Mouse (Mus musculus) Patski (cell line): ENCODE results near the gene Klrb1c. TPM values are rescaled to one million over a fixed set of nuclear protein-coding genes. Genes with fewer than 3 reads are reported as not detected.
"Not testable (repeated sequence)": the region's sequence is repeated elsewhere in the genome, so short reads cannot be mapped to it uniquely, and the experiment has no call there.

Experiments used
- ATAC-seq: fragments of 100-300 bp; one replicate; pipeline ENCODE4 v1.8.0; 2021
- CTCF ChIA-PET: fragments of 350-600 bp; sonication (Branson Sonifier 250); formaldehyde crosslinking; loops from one replicate; lab custom pipeline; 2022; ENCODE audit warnings: inconsistent platforms; lab: Charles Lee
- POLR2A ChIA-PET: fragments of 350-600 bp; sonication (Branson Sonifier 250); formaldehyde crosslinking; loops from one replicate; lab custom pipeline; 2022; ENCODE audit warnings: antibody characterized with exemption, inconsistent platforms; lab: Charles Lee
- DNase-seq: peaks from one replicate; pipeline ENCODE4 v3.0.0-alpha.2; 2011; ENCODE audit warnings: low read depth, low spot score
- H3K27me3 ChIP-seq: fragments of 371-371 bp; one replicate; pipeline ENCODE4 v1.5.1; 2021
- CTCF ChIP-seq: fragments of 100-300 bp; IDR thresholded peaks from one replicate; pipeline ENCODE4 v1.5.1; 2021
- in situ Hi-C: fragments of 300-500 bp; cut with MboI; formaldehyde crosslinking; loops from 3 replicates; pipeline ENCODE4 v1.11.1; 2018; ENCODE audit warnings: low pct_unique_long_range_greater_than_20kb, mixed read lengths
- polyA plus RNA-seq: library from polyadenylated mRNA; unstranded; gene quantifications from one replicate; pipeline ENCODE4 v1.2.3, GENCODE M21; 2021

Klrb1c gene
- polyA plus RNA-seq, 1 experiment from 2014 or later = not detected

GRCm38 (mm10) chr6:128797936-128798771 lies 9.1 kb upstream of the Klrb1c start:
- ATAC-seq = no peak
- H3K27me3 ChIP-seq = no peaks in the 10 kb centered on the region
- CTCF ChIA-PET = no interaction called here
- in situ Hi-C loops = loop anchor here (5.0 kb wide), 1 partner anchor 36 kb away; no protein-coding TSS in a partner anchor
- POLR2A ChIA-PET = no interaction called here
- DNase-seq = no peak
- no peak for TF ChIP-seq CTCF

- in situ Hi-C loops = loop anchor here (5.0 kb wide), 1 partner anchor 35 kb away; no protein-coding TSS in a partner anchor
- ChIA-PET CTCF (no interaction called here), POLR2A (no interaction called here)
- ATAC-seq (no peak), DNase-seq (no peak)
- H3K27me3 ChIP-seq = no peaks in the 10 kb centered on the region
- TF ChIP-seq CTCF = no peak
Observed at GRCm38 (mm10) chr6:128797185-128797905, 8.3 kb upstream of the Klrb1c start.

GRCm38 (mm10) chr6:128796321-128796955 lies 7.4 kb upstream of the Klrb1c start:
- in situ Hi-C loops = loop anchor here (5.0 kb wide), 1 partner anchor 34 kb away; no protein-coding TSS in a partner anchor
- no peak for TF ChIP-seq CTCF
- CTCF ChIA-PET = no interaction called here
- DNase-seq (no peak), ATAC-seq (no peak)
- POLR2A ChIA-PET = no interaction called here
- H3K27me3 ChIP-seq = no peaks in the 10 kb centered on the region

- ATAC-seq (no peak), DNase-seq (no peak)
- no peak for TF ChIP-seq CTCF
- POLR2A ChIA-PET = no interaction called here
- in situ Hi-C loops = loop anchor here (5.0 kb wide), 1 partner anchor 166 kb away; no protein-coding TSS in a partner anchor
- CTCF ChIA-PET = no interaction called here
- H3K27me3 ChIP-seq = no peaks in the 10 kb centered on the region
Observed at GRCm38 (mm10) chr6:128793734-128794133, 4.7 kb upstream of the Klrb1c start.

GRCm38 (mm10) chr6:128790491-128790994 lies 1.5 kb upstream of the Klrb1c start:
- in situ Hi-C loops = loop anchor here (5.0 kb wide), 1 partner anchor 163 kb away; no protein-coding TSS in a partner anchor
- CTCF ChIA-PET, ATAC-seq, H3K27me3 ChIP-seq, POLR2A ChIA-PET, DNase-seq: not testable (repeated sequence)

- DNase-seq = no peak
- ATAC-seq = no peak
- ChIA-PET CTCF (no interaction called here), POLR2A (no interaction called here)
- no peak for TF ChIP-seq CTCF
- no peaks in the 10 kb centered on the region for H3K27me3 ChIP-seq
- in situ Hi-C loops = no loop called here
Observed at GRCm38 (mm10) chr6:128788517-128788916, 498 bp downstream of the Klrb1c start.

GRCm38 (mm10) chr6:128786396-128786795 lies 2.6 kb downstream of the Klrb1c start:
- ATAC-seq, CTCF ChIA-PET, DNase-seq, in situ Hi-C loops, POLR2A ChIA-PET, H3K27me3 ChIP-seq: not testable (repeated sequence)

- no peak for ATAC-seq
- ChIA-PET CTCF (no interaction called here), POLR2A (no interaction called here)
- TF ChIP-seq CTCF = no peak
- H3K27me3 ChIP-seq = peaks cover 4% of the 10 kb centered on the region
- no peak for DNase-seq
- in situ Hi-C loops = loop anchor here (5.0 kb wide), 1 partner anchor 73 kb away; no protein-coding TSS in a partner anchor
Observed at GRCm38 (mm10) chr6:128769481-128770253, 19.3 kb downstream of the Klrb1c start.

GRCm38 (mm10) chr6:128768047-128768446 lies 21.0 kb downstream of the Klrb1c start:
- ATAC-seq (no peak), DNase-seq (no peak)
- no peak for TF ChIP-seq CTCF
- ChIA-PET POLR2A (no interaction called here), CTCF (interaction anchor here (1.1 kb wide), 1 partner anchor 37 kb away, joined by 3 read pairs; no protein-coding TSS in a partner anchor)
- in situ Hi-C loops = loop anchor here (5.0 kb wide), 1 partner anchor 74 kb away; no protein-coding TSS in a partner anchor
- peaks cover 4% of the 10 kb centered on the region for H3K27me3 ChIP-seq
